Mouse (Mus musculus): ENCODE data around the gene Dgkg. TPM values are rescaled to one million over a fixed set of nuclear protein-coding genes. Genes with fewer than 3 reads are reported as not detected.

The Dgkg gene
- total and polyA plus RNA-seq, 2 experiments from 2014 or later, result 6.1 to 12.5 TPM

DNA sequence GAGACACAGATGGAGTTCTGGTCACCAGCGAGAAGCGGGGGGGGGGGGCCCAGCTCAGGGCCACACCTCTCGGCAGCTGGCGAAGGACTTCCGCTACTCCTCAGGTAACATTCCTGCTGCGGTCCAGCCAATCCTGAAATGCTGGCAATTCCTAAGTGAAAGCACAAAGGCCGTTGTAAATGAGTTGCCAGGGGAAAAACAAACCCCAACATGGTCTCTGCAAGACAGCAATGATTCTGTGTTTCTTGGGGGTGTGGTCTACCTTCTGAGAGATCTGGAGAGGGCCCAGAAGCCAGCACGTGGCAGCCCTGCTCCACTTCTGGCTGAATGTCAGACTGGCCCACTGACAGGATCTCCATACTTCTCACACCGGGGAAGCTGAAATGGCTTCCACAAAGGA is 34.7 kb downstream of the Dgkg start:
- H3K27me3 ChIP-seq (ENCODE audit: insufficient read depth, low read length), result no peaks in the 10 kb centered on the region
- no peaks in the 10 kb centered on the region for H3K36me3 ChIP-seq (ENCODE audit: insufficient read depth, low read length)
- 0 out of 2 replicates have a peak, but pooled peaks have one; percentile 51 for ATAC-seq
- H3K9ac ChIP-seq (replicated peaks; ENCODE audit: low read length), result no peak overlapping the region
- no peak overlapping the region for H3K4me2 ChIP-seq (ENCODE audit: low read depth, low read length)
- no peak overlapping the region for H3K4me3 ChIP-seq (ENCODE audit: low read length)
- WGBS, result 38% methylated on average over 9 of the region's 9 CpGs
- H3K9me3 ChIP-seq (ENCODE audit: low read length), result no peaks in the 10 kb centered on the region
- 0 out of 2 replicates have a peak, but pooled peaks cover 4% of the 10 kb centered on the region for H3K4me1 ChIP-seq (ENCODE audit: insufficient read depth, low read length)
- TF ChIP-seq CTCF (IDR thresholded peaks at IDR 0.05; ENCODE audit: low read depth), result no peak
- DNase-seq (ENCODE audit: low spot score), result no peak
- no peak overlapping the region for H3K27ac ChIP-seq

DNA sequence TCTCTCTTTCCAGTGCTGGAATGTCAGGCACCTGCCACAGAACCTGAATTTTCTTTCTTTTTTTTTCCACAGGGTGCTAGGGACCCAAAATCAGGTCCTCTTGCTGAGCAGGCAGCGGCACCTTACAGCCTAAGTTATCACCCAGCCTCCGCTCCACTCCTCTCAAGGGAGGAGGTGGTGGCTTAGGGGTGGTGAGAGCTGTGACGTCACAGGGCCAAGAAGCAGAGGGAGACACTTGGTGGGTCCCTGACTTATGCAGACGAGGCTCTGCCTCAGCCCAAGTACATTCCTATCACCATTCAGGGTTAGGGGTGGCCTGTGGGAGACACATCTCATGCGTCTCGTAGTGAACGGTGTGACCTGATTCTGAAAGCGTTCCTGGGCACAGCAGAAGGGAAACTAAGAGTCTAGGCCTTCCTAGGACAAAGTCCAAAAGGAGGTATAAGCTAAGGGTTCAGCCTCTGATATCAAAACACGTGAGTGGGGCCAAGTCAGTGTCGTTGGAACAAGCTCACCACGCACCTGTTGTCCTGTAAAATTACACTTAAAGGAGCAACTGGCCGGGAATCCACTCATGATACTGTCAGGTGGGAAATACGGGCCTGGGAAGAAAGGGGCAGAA is 35.6 kb downstream of the Dgkg start:
- ATAC-seq, result no peak
- H3K36me3 ChIP-seq (ENCODE audit: insufficient read depth, low read length), result no peaks in the 10 kb centered on the region

GRCm38 (mm10) chr16:22618424-22619056 is 38.5 kb downstream of the Dgkg start:
- DNase-seq (ENCODE audit: low spot score), result peak; percentile 25

More for the DNA sequence above, 35.6 kb downstream of the Dgkg start:
- Histone ChIP-seq H3K4me3 (ENCODE audit: low read length) (no peak overlapping the region), H3K9me3 (ENCODE audit: low read length) (no peaks in the 10 kb centered on the region), H3K27ac (no peak overlapping the region), H3K4me2 (ENCODE audit: low read depth, low read length) (no peak overlapping the region), H3K27me3 (ENCODE audit: insufficient read depth, low read length) (no peaks in the 10 kb centered on the region), H3K4me1 (ENCODE audit: insufficient read depth, low read length) (0 out of 2 replicates have a peak, but pooled peaks cover 4% of the 10 kb centered on the region), H3K9ac (replicated peaks; ENCODE audit: low read length) (no peak overlapping the region)
- WGBS, result 92% methylated on average over 13 of the region's 13 CpGs
- TF ChIP-seq CTCF (IDR thresholded peaks at IDR 0.05; ENCODE audit: low read depth), result no peak
- no peak for DNase-seq (ENCODE audit: low spot score)

DNA sequence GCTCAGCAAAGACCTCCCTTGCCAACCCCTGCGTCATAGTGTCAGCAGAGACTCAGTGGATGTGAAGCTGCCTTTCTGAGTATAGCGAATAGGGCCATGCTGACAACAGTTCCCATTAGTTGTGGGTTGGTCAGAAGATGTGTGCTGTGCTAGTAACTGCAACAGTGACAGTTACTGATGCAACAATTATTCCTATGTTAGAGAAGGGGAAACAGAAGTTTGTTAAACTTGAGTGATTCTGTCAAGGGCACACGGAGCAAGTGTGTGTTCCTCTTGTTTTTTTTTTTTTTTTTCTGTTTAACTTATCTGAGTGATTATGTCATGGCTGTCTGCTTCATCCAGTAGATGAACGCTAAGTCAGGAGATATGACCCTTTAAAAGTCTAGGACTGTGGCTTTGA is 41.2 kb downstream of the Dgkg start:
- ATAC-seq (no peak), DNase-seq (ENCODE audit: low spot score) (no peak)
- Histone ChIP-seq H3K4me1 (ENCODE audit: insufficient read depth, low read length) (no peaks in the 10 kb centered on the region), H3K27me3 (ENCODE audit: insufficient read depth, low read length) (no peaks in the 10 kb centered on the region), H3K9me3 (ENCODE audit: low read length) (no peaks in the 10 kb centered on the region), H3K4me2 (ENCODE audit: low read depth, low read length) (no peak overlapping the region), H3K4me3 (ENCODE audit: low read length) (no peak overlapping the region), H3K9ac (replicated peaks; ENCODE audit: low read length) (no peak overlapping the region), H3K27ac (no peak overlapping the region), H3K36me3 (ENCODE audit: insufficient read depth, low read length) (no peaks in the 10 kb centered on the region)
- 87% methylated on average over 4 of the region's 4 CpGs for WGBS
- no peak for TF ChIP-seq CTCF (IDR thresholded peaks at IDR 0.05; ENCODE audit: low read depth)

More at GRCm38 (mm10) chr16:22618424-22619056, 38.5 kb downstream of the Dgkg start:
- Histone ChIP-seq H3K9me3 (ENCODE audit: low read length) (no peaks in the 10 kb centered on the region), H3K9ac (replicated peaks; ENCODE audit: low read length) (no peak overlapping the region), H3K36me3 (ENCODE audit: insufficient read depth, low read length) (no peaks in the 10 kb centered on the region), H3K27ac (no peak overlapping the region), H3K27me3 (ENCODE audit: insufficient read depth, low read length) (no peaks in the 10 kb centered on the region), H3K4me3 (ENCODE audit: low read length) (no peak overlapping the region), H3K4me1 (ENCODE audit: insufficient read depth, low read length) (0 out of 2 replicates have a peak, but pooled peaks cover 4% of the 10 kb centered on the region), H3K4me2 (ENCODE audit: low read depth, low read length) (no peak overlapping the region)
- 66% methylated on average over 8 of the region's 8 CpGs for WGBS
- no peak for ATAC-seq
- TF ChIP-seq CTCF (IDR thresholded peaks at IDR 0.05; ENCODE audit: low read depth), result no peak

DNA sequence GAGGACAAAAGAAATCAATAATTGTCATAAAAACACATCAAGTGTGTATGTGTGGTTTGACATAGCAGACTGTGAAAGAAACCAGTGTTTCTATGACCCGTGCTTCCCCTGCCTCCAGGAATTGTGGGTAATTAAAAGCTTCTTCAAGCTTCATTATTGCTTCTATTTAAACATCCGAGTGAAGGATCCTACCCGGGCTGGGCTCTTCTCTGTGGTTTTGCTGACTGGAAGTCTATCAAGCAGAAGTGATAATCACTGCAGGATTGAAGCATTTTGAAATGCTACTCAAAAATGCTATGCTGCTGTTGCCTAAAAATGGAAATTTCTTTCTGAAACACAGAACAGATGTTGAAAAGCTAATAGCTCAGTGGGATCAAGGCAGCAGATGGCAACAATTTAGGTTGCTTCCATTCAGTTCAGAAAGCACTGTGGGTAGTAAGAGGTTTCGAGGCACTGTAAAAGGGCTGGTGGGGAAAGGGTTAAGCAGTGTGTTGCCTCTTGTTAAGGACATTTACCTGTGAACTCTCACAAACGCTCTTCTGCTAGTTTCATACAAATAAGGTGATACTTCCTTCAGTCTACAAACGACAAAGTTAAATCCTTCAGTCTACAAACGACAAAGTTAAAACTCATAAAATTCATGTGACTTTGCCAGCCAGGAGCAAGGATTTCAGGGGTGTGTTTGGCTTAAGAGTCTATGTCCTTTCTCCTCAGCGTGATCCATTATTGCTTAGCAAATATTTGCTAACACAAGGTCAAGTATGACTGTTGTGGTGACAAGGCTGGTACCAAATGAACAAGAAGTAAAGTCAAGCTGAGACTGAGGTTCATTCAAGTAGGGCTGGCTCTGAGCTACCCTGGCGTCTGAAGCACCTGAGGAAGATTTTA is 43.6 kb downstream of the Dgkg start:
- 65% methylated on average over 9 of the region's 9 CpGs for WGBS
- Histone ChIP-seq H3K9ac (replicated peaks; ENCODE audit: low read length) (no peak overlapping the region), H3K9me3 (ENCODE audit: low read length) (no peaks in the 10 kb centered on the region), H3K4me2 (ENCODE audit: low read depth, low read length) (no peak overlapping the region), H3K36me3 (ENCODE audit: insufficient read depth, low read length) (no peaks in the 10 kb centered on the region), H3K27ac (no peak overlapping the region), H3K27me3 (ENCODE audit: insufficient read depth, low read length) (no peaks in the 10 kb centered on the region), H3K4me1 (ENCODE audit: insufficient read depth, low read length) (no peaks in the 10 kb centered on the region), H3K4me3 (ENCODE audit: low read length) (no peak overlapping the region)
- ATAC-seq, result no peak
- DNase-seq (ENCODE audit: low spot score), result no peak
- no peak for TF ChIP-seq CTCF (IDR thresholded peaks at IDR 0.05; ENCODE audit: low read depth)

- no peak for TF ChIP-seq CTCF (IDR thresholded peaks at IDR 0.05; ENCODE audit: low read depth)
- no peaks in the 10 kb centered on the region for H3K4me1 ChIP-seq (ENCODE audit: insufficient read depth, low read length)
- H3K36me3 ChIP-seq (ENCODE audit: insufficient read depth, low read length), result no peaks in the 10 kb centered on the region
- 32% methylated on average over 6 of the region's 6 CpGs for WGBS
- no peak overlapping the region for H3K4me3 ChIP-seq (ENCODE audit: low read length)
- H3K27ac ChIP-seq, result no peak overlapping the region
- no peak overlapping the region for H3K4me2 ChIP-seq (ENCODE audit: low read depth, low read length)
- H3K9ac ChIP-seq (replicated peaks; ENCODE audit: low read length), result no peak overlapping the region
- ATAC-seq, result no peak
- H3K9me3 ChIP-seq (ENCODE audit: low read length), result no peaks in the 10 kb centered on the region
- no peaks in the 10 kb centered on the region for H3K27me3 ChIP-seq (ENCODE audit: insufficient read depth, low read length)
- DNase-seq (ENCODE audit: low spot score), result no peak
Measured at GRCm38 (mm10) chr16:22608046-22608445, 49.0 kb downstream of the Dgkg start.

Measured in hindbrain, postnatal 0 days (tissue).